Mouse (Mus musculus): ENCODE results near the gene Kcnj9. TPM values are rescaled to one million over a fixed set of nuclear protein-coding genes. Genes with fewer than 3 reads are reported as not detected.
A peak's percentile ranks its signal among the peaks of the same experiment; 100 is the strongest.

The Kcnj9 gene
- polyA plus RNA-seq, 1 experiment = 1.2 TPM

DNA sequence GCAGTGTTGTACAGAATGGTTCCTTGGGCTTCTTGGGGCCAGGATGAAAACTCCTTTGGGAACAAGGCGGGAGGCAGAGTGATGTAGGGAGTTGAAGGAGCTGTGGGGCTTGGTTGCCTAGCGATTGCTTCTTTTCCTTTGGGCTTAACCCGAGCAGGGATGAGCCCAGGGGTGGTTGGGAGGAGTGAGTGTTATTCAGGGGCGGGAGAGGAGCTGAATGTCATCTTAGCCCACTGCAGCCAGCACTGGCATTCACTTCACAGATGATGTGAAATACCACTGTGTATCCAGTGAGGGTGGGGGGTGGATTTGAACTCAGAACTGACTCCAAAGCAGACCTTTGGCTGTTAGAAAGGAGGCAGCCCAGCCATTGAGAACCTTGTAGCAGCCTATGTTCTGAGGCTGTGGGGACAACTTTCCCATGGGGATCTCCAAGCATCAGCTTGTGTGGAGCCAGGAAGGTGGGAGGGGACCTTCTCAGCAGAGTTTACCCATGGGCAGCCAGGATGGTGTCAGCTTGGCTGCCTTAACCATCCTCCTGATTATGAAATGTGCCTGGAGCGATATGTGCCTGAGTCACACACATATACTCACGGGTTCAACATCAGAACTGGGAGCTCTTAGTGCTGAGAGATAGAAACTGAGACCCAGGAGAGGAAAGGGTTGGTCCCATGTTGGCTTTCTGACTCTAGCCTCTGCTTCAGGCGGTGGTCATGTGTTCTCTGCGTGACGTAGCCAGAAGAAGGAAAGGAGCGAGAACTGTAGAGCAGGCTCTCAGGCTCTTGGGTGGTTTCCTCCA, 15.3 kb downstream of the Kcnj9 start:
- no peak overlapping the region for H3K27ac ChIP-seq (ENCODE audit: control insufficient read depth, insufficient read depth, low read depth, low read length, poor library complexity)
- H3K4me3 ChIP-seq (replicated peaks; ENCODE audit: control insufficient read depth, low read depth, low read length) = no peak overlapping the region
- TF ChIP-seq POLR2A (IDR thresholded peaks at IDR 0.05; ENCODE audit: borderline replicate concordance, control insufficient read depth, low read depth, low read length) = no peak
- TF ChIP-seq CTCF (IDR thresholded peaks at IDR 0.05; ENCODE audit: control insufficient read depth, insufficient read depth, low read length) = no peak
- 78% methylated on average over 10 of the region's 10 CpGs for WGBS
- peaks cover 3% of the 10 kb centered on the region; the same call in 1 of the 2 replicates for H3K4me1 ChIP-seq (ENCODE audit: control insufficient read depth, insufficient read depth, low read length)

GRCm38 (mm10) chr1:172312768-172313561, 16.2 kb downstream of the Kcnj9 start:
- H3K27ac ChIP-seq (ENCODE audit: control insufficient read depth, insufficient read depth, low read depth, low read length, poor library complexity) = peak overlapping the region; percentile 62; the same call in 1 of the 2 replicates
- no peak for TF ChIP-seq CTCF (IDR thresholded peaks at IDR 0.05; ENCODE audit: control insufficient read depth, insufficient read depth, low read length)
- no peak for TF ChIP-seq POLR2A (IDR thresholded peaks at IDR 0.05; ENCODE audit: borderline replicate concordance, control insufficient read depth, low read depth, low read length)
- WGBS = 7% methylated on average over 16 of the region's 16 CpGs

DNA sequence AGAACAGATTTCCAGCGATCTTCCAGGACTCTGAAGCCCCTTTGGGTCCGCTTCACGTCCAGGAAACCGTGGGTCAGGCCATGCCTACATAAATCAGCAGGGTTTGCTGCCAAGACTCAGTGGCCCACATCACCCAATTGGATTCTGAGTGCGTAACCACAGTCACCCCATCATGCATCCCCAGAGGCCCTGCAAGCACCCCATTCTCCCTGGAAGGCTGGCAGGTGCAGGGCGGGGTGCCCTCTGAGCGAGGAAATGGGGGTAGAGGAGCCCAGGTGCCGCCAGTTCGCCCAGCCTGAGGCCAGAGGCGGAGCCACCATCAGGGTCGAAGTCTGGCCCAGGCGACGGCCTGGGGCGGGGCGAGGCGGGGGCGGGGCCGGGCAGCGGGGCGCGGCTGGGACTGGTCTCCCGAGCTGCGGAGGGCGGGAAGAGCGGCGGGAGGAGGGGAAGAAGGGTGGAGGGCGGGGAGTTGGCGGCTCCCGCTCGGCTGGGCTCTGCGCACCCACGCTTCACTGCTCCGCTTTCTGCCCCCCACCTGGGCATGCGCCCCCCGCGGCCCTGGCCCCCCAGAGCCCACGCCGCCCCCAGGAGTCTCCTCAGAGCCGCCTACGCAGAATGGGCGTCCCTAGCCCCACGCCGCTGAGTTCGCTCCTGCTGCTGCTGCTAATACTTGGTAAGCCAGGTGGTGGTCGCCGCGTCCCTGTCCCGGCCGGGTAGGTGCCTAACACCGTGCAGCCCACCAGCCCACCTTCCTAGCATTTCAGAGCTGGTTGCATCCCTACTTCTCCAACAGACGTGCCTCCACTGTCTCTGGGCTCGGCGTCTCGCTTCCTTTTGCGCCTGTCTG, 17.0 kb downstream of the Kcnj9 start:
- Histone ChIP-seq H3K4me3 (replicated peaks; ENCODE audit: control insufficient read depth, low read depth, low read length) (peak overlapping the region; percentile 87), H3K4me1 (ENCODE audit: control insufficient read depth, insufficient read depth, low read length) (peaks cover 5% of the 10 kb centered on the region; the same call in 1 of the 2 replicates), H3K27ac (ENCODE audit: control insufficient read depth, insufficient read depth, low read depth, low read length, poor library complexity) (peak overlapping the region; percentile 83)
- no peak for TF ChIP-seq CTCF (IDR thresholded peaks at IDR 0.05; ENCODE audit: control insufficient read depth, insufficient read depth, low read length)
- peak; percentile 75; the same call in 1 of the 2 replicates for TF ChIP-seq POLR2A (IDR thresholded peaks at IDR 0.05; ENCODE audit: borderline replicate concordance, control insufficient read depth, low read depth, low read length)
- under 1% methylated on average over 51 of the region's 55 CpGs for WGBS

More at GRCm38 (mm10) chr1:172312768-172313561, 16.2 kb downstream of the Kcnj9 start:
- H3K4me1 ChIP-seq (ENCODE audit: control insufficient read depth, insufficient read depth, low read length) = peaks cover 3% of the 10 kb centered on the region; the same call in 1 of the 2 replicates
- peak overlapping the region; percentile 87 for H3K4me3 ChIP-seq (replicated peaks; ENCODE audit: control insufficient read depth, low read depth, low read length)

DNA sequence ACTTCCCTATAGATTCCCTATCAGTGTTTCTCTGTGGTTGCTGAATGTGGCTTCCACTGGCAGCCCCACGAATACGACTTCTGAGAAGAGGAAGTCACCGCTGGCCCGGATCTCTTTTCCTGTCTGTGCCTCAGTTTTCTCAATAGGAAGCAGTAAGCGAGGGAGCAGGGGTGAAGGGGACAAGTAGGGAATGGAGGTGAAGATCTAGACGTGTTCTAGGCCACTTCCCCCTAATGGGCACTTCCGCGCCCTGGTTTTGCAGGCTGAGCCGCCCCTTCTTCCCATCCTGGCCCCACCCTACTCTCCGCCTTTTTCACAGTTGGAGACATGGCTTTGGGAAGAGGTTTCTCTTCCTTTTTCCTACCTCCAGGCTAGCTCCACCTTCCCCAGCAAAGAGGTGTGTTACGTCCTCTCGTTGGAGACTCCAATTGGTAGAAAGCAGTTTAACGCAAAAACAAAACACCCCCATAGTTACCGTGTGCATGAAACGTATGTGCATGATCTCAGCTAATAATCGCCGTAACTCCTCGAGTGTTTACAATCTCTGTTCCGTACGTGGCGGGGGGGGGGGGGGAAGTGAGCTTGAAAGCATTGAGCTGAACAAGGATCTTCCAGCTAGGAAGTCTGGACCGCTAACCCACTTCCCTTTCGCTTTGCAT, 17.7 kb downstream of the Kcnj9 start:
- Histone ChIP-seq H3K4me1 (ENCODE audit: control insufficient read depth, insufficient read depth, low read length) (peaks cover 7% of the 10 kb centered on the region; the same call in 1 of the 2 replicates), H3K4me3 (replicated peaks; ENCODE audit: control insufficient read depth, low read depth, low read length) (peak overlapping the region; percentile 87), H3K27ac (ENCODE audit: control insufficient read depth, insufficient read depth, low read depth, low read length, poor library complexity) (peak overlapping the region; percentile 83)
- WGBS = 0% methylated on average over 23 of the region's 23 CpGs
- TF ChIP-seq CTCF (IDR thresholded peaks at IDR 0.05; ENCODE audit: control insufficient read depth, insufficient read depth, low read length) (0 out of 2 replicates have a peak, but pooled peaks have one; percentile 5), POLR2A (IDR thresholded peaks at IDR 0.05; ENCODE audit: borderline replicate concordance, control insufficient read depth, low read depth, low read length) (no peak)

DNA sequence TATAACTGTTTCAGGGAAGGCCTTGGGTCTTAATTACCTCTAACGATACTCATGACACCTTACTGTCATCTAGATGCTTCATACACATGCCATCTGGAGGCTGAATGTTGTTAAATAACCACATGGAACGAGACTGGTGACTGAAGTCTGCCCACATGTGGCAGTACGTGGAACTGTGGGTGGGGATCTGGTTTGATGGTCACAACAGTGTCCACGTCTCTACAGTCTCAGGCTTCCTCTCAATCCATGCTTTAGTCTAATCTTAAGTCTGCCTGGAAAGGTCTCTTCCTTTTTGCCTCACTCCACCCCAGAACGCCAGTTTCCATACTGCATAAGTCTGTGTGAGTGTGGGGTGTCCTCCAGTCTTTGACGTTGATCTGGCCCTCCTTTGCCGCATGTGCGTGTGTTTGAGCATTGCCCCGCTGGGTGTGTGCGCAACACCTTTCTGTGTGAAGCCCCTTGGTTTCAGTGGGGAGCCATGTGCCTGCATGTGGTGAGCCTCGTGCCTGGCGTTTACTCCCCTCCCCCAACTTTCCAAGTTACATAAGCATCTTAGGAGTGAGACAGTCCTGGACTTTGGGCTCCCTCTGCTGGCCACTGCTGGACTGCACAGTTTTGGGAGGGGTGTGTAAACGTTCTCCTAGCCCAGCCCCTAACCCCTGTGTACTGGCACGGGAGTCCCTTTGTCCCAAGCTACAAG, 19.3 kb downstream of the Kcnj9 start:
- Histone ChIP-seq H3K27ac (ENCODE audit: control insufficient read depth, insufficient read depth, low read depth, low read length, poor library complexity) (peak overlapping the region; percentile 35), H3K4me3 (replicated peaks; ENCODE audit: control insufficient read depth, low read depth, low read length) (peak overlapping the region; percentile 51), H3K4me1 (ENCODE audit: control insufficient read depth, insufficient read depth, low read length) (peaks cover 12% of the 10 kb centered on the region)
- under 1% methylated on average over 14 of the region's 14 CpGs for WGBS
- TF ChIP-seq POLR2A (IDR thresholded peaks at IDR 0.05; ENCODE audit: borderline replicate concordance, control insufficient read depth, low read depth, low read length) (no peak), CTCF (IDR thresholded peaks at IDR 0.05; ENCODE audit: control insufficient read depth, insufficient read depth, low read length) (peak; percentile 90)

GRCm38 (mm10) chr1:172308409-172308808, 20.7 kb downstream of the Kcnj9 start:
- TF ChIP-seq POLR2A (IDR thresholded peaks at IDR 0.05; ENCODE audit: borderline replicate concordance, control insufficient read depth, low read depth, low read length) (no peak), CTCF (IDR thresholded peaks at IDR 0.05; ENCODE audit: control insufficient read depth, insufficient read depth, low read length) (no peak)
- Histone ChIP-seq H3K4me1 (ENCODE audit: control insufficient read depth, insufficient read depth, low read length) (peaks cover 14% of the 10 kb centered on the region), H3K27ac (ENCODE audit: control insufficient read depth, insufficient read depth, low read depth, low read length, poor library complexity) (no peak overlapping the region), H3K4me3 (replicated peaks; ENCODE audit: control insufficient read depth, low read depth, low read length) (no peak overlapping the region)
- 75% methylated on average over 1 of the region's 1 CpGs for WGBS

DNA sequence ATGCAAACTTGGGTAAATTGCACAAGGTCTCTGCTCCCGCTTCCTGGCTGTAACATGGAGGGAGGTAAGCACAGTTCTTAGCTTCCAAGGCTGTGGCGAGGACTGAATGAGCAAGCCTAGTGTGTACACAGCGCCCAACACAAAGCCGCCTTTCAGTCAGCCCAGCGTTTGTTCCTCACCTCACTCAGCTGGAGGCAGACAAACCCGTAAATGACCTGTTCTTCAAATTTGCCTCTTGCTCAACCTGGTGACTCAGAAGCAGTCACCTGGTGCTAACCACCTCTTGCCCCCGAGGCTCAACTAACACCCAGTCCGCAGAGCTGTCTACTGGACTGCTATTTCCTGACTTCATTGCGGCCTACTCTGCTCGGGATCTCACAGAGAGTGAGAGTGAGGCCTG, 21.2 kb downstream of the Kcnj9 start:
- Histone ChIP-seq H3K4me1 (ENCODE audit: control insufficient read depth, insufficient read depth, low read length) (peaks cover 11% of the 10 kb centered on the region), H3K4me3 (replicated peaks; ENCODE audit: control insufficient read depth, low read depth, low read length) (no peak overlapping the region), H3K27ac (ENCODE audit: control insufficient read depth, insufficient read depth, low read depth, low read length, poor library complexity) (no peak overlapping the region)
- WGBS = 52% methylated on average over 10 of the region's 10 CpGs
- TF ChIP-seq CTCF (IDR thresholded peaks at IDR 0.05; ENCODE audit: control insufficient read depth, insufficient read depth, low read length) (no peak), POLR2A (IDR thresholded peaks at IDR 0.05; ENCODE audit: borderline replicate concordance, control insufficient read depth, low read depth, low read length) (no peak)

All from bone marrow, adult 2 months (tissue).